Mouse (Mus musculus): ENCODE results near the gene Fam186b.
"Not testable (repeated sequence)": the region's sequence is repeated elsewhere in the genome, so short reads cannot be mapped to it uniquely, and the experiment has no call there.

Fam186b gene

DNA sequence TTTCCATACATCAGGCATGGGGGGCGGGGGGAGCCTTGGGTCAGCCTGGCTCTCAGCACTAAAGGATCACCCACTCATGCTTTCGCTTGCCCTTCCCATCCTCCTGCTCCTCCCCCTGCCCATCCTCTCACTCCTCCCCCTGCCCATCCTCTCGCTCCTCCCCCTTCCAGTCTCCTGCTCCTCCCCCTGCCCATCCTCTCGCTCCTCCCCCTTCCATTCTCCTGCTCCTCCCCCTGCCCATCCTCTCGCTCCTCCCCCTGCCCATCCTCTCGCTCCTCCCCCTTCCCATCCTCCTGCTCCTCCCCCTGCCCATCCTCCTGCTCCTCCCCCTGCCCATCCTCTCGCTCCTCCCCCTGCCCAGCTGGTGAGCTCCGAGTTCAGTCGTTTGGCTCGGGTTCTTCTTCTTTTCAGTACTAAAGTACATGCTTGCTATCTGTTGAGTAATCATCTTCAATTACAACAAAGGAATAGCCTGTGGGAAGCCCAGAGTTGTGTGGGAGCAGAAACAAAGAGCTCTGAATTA, 35.9 kb downstream of the Fam186b start:
- DNase-seq (ENCODE audit: low spot score in 2 of 2) = peak; percentile 77 to 84

DNA sequence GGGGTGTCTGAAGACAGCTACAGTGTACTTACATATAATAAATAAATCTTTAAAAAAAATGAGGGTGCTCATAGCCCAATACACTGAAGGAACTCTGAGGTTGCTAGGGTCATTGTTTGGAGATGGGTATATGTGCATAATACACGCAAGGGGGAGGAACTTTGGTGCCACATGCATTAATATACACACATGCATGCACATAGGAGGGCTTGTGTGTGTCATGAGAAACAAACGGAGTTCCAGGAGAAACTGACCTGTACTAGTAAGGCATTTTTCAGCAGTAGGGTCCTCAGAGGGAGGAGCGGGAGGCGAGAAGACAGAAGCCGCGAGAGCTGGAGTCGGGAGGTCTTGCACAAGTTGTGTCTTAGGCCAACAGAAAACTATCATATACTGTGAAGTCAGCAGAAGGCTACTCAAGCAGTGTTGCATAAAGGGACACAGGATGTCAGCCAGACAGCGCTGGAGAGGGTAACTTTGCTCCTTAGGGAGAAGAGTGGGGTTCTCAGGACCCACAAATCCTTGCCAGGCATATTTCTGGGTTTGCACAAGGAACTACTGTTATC, 36.4 kb downstream of the Fam186b start:
- no peak for DNase-seq (ENCODE audit: low spot score in 2 of 2)

DNA sequence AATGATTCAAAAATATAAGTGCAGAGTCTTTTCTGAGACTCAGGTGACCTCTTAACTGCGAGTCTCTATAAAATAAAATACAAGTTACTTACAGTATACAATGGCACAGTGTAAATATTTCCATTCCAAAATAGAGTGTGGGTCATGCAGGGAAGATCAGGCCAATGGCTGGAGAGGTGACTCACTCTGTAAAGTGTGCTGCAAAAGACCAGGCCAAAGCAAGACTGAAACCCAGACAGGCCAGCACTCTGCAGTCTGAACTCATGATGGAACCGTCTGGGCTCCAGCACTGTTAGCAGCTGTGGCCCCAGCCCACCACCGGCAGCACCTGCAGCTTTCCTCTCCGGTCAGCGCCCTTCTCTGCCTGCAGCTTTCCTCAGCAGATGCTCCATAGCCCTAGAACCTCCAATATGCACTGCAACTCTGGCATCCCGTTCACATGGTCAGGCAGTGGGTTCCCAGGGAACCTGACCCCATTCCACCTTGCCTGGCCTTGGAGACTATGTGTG, 40.4 kb downstream of the Fam186b start:
- no peak for DNase-seq (ENCODE audit: low spot score in 2 of 2)

DNA sequence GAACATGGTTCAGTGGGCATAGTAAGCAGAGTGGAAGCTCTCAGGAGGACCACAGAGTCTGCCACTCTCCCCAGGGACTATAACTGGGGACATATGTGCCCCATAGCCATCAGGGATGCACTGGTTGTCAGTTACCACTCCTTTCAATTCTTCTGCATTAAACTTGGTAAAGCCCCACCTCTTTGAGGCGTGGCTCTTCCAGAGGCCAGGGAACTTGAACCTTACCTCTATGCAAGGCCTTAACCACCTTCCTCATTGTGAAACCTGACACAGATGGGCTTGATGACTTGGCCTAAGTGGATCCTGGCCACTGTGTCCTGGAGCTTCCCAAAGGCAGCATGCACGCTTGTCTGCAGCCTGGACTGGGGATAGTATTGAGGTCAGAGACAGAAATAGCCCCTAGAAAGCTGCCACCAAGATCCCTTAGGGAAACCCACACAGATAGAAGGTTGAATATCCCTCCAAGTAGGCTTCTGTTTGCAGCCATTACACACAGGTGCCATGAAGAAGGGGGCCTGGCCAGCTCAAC, 41.1 kb downstream of the Fam186b start:
- DNase-seq (ENCODE audit: low spot score in 2 of 2) = no peak

DNA sequence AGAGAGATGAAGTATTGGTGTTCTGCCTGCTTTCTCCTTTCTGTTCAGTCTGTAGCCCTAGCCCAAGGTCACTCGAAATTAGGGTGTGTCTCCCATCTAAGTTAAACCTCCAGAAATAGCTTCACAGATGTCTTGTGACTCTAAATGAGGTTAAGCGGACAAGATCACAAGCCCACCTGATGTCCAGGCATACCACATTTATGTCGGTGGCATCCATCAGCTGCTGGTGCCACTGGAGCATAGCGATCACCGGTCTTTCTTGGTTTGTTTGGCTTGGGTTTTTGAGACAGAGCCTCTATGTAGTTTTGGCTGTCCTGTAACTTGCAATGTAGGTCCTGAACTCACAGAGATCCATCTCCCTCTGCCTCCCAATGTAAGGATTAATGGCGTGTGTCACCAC, 41.9 kb downstream of the Fam186b start:
- no peak for DNase-seq (ENCODE audit: low spot score in 2 of 2)

DNA sequence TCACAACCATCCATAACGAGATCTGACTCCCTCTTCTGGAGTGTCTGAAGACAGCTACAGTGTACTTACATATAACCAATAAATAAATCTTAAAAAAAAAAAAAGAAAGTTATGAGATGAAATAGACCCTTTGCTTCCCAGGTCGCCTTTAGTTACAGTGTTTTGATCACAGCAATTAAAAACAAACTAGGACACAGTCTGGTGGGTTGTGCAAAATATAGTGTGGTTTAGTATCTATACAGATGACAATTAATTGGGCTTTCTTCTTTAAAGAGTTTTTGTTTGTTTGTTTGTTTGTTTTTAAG, 42.6 kb downstream of the Fam186b start:
- DNase-seq (ENCODE audit: low spot score in 2 of 2) = not testable (repeated sequence)

DNA sequence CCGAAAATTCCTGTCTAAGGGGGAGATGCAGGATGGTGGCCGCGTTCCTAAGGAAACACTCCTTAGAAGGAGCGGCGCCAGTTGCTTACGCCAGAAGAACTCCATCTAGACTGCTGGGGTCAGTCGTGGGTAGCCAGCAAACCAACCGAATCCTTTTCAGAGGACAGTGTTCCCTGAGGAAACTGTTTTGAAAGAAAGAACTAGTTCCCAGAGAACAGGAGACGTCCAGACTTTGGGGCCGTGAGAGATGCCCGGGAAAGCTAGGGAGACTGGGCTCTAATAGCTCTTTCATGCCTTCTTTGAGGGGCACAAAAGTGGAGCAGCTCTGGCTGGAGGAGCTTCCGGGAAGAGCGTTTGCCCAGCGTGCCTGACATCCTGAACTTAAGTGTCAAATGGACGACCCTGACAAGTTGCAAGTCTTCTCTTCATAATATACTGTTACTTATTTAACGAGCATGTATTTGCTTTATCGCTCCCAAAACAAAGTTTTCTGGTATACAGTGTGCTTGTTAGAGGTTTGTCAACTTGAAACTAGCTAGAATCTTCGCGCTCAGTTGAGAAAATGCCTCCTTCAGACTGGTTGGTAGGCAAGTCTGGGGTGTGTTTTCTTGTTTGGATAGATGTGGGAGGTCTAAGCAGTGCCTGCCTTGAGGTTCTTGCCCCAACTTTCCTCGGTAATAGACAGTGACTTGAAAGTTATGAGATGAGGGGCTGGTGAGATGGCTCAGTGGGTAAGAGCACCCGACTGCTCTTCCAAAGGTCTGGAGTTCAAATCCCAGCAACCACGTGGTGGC, 43.1 kb downstream of the Fam186b start:
- DNase-seq (ENCODE audit: low spot score in 2 of 2) = peak in 1 of 2 experiments; percentile 73

DNA sequence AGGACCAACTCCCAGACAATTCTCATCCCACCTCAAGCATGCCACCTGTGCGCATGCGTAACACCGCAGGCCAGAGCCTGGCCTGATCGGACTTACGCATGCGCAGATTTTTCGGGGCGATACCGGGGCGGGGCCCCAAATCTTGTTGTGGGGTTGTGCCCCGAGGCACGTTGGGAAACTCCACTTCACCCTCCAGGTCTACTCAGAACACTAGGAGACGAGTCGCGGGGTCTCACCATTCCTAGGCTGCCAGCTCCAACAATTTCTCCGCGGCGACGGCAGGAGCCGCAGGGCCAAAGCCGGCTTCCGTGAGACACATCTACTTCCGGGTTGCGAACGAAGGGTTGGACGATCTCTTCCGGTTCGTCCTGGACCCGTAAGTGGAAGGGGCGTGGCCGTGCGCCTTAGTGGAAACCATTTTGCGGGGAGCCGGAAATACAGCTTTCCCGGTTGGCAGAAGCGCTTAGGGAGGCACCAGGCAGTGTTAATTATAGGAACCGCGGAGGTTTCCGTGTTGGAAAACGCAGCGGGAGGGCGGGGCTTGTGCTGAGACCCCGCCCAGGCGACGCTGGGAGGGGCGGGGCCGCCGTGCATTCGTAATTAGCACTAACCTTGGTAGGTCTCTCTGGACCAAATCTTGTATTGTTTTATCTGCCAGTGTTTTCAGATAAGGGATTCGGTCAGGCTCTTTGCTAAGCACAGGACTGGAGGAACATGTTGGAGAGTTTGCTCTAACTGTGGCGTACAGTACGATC, 43.9 kb downstream of the Fam186b start, which contains the start of gene Mcrs1:
TSS of gene Mcrs1 (minus strand) at position 336 of the 755 bp plus-strand sequence.
- DNase-seq (ENCODE audit: low spot score in 2 of 2) = peak; percentile 96 to 97

DNA sequence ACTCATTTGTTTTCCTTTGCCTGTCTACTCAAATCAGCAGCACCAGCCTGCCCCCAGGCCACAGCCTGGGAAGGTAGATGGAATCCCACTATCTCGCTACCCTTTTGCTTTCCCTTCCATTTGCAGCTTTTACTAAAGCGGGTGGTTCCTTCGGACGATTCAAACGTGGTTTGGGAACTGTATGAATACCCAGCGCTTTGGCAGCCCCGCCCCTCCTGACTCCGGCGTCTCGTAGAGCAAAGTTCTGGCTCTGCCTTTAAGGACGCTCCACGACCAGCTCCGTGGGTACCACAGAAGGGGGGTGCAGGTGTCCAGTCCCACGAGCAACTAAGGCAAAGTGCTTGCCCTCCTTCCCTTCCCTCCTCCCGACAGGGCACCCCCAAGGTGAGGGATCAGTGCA, 44.6 kb downstream of the Fam186b start:
- not testable (repeated sequence) for DNase-seq (ENCODE audit: low spot score in 2 of 2)

DNA sequence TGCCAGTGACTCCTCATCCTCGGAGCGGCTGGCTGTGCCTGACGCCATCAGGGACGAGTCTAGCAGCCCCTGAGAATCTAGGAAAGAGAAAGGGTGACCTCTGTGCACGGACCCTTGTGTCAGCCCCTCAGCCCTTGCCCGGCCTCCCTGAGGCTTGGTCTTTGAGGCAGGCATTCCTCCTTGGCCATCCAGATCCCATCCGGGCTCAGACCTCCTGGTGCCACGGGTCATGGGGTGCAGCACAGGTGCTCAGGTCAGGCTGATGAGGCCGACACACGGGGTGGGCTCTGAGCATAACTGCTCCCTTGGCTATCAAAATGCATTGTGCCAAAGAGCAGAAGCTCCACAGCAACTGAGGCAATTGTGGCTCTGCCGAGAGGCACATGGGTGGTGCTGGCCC, 45.8 kb downstream of the Fam186b start:
- no peak for DNase-seq (ENCODE audit: low spot score in 2 of 2)

DNA sequence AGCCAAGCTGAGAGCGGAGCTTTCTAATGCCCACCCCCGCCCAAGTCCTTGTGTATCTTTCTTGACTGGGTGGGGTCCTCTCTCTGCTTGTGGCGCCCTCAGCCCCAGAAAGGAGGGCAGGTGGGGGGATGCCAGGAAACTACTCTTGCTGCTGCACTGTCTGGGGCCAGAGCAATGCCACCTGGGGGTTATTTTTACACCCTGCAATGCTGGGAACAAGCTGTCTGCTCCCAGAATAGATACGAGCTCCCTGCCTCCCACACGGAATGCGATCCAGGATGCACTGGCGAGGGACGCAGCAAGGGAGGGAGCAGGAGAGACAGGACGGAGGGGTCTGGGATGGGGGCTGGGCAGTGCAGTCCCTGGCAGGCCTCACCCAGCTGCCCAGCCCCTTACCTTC, 46.7 kb downstream of the Fam186b start:
- no peak for DNase-seq (ENCODE audit: low spot score in 2 of 2)

DNA sequence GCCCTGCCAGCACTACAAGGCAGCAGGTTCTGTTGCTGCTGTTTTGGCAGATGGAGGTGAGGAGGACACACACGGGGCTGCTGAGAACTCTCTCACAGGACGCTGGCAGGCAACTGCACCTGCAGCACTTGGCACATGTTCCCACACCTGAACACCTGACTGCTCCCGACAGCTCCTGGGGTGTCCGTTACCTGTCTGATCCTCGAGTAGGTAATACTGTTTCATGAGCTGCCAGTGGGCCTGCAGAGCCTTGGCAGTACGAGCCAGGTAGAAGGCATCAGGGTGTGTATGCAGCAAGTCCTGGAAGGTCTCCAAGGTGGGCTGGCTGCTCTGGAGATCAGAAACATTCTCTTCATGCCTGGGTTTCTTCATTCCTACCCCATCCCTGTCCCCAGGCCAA, 49.0 kb downstream of the Fam186b start:
- DNase-seq (ENCODE audit: low spot score in 2 of 2) = not testable (repeated sequence)

DNA sequence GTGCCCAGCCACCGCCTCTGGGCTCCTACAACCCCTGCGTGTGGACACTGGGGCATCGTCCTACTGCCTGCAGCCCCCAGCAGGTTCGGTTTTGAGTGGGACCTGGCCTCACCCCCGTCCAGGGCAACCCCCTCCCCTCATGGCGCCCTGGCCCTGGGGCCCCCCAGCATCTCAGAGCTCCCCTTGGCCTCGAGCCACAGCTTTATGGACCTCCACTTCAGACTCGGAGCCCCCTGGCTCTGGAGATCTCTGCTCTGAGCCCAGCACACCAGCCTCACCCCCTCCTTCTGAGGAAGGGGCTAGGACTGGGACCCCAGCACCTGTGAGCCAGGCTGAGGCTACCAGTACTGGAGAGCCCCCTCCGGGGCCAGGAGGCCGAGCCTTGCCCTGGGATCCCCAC, 53.6 kb downstream of the Fam186b start:
- DNase-seq (ENCODE audit: low spot score in 2 of 2) = no peak

DNA sequence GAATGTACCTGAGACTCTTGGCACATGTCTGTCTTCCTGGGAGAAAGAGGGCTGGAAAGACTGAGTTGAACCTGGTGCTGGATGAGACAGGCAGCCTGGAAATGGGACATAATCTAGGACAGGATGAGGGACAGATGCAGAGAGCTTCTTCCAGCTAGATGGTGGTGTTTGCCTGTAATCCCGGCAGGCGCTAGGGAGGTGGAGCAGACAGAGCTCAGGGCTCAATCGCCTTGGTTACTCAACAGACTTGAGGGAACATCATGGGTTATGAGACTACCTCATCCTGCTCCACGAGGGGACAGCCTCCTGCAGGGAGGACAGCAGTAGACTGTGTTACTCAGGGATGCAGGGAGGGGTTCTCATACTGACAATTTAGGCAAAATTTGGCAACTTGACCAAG, 54.4 kb downstream of the Fam186b start:
- DNase-seq (ENCODE audit: low spot score in 2 of 2) = no peak

DNA sequence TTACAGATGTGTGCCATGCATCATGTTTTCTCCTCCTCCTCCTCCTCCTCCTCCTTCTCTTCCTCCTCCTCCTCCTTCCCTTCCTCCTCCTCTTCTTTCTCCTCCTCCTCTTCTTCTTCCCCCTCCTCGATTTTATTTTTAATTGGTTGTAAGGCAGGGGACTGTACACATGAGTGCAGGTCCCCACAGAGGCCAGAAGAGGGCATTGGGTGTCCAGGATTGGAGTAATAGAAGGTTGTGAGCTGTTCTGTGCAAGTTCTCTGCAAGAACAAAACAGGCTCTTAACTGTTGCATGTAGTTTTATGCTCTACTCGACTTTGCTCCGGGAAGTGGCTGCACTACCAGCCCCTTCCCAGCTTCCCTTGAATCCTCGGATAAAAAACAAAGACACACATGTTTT, 55.6 kb downstream of the Fam186b start:
- no peak for DNase-seq (ENCODE audit: low spot score in 2 of 2)

DNA sequence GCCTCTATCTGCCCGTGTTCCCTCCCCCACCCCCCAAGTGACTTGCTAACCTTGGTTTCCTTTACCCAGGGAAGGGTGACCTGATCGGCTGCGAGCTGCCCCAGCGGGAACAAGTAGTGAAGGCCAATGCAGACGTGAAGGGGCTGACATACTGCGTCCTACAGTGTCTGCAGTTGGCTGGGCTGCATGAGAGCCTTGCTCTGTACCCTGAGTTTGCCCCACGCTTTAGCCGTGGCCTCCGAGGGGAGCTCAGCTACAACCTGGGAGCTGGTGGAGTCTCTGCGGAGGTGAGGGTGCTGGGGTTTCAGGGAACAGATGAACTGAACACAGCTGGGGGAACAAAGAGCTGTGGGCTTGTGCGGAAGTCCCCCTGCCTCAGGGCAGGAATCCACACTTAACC, 57.7 kb downstream of the Fam186b start:
- no peak for DNase-seq (ENCODE audit: low spot score in 2 of 2)

DNA sequence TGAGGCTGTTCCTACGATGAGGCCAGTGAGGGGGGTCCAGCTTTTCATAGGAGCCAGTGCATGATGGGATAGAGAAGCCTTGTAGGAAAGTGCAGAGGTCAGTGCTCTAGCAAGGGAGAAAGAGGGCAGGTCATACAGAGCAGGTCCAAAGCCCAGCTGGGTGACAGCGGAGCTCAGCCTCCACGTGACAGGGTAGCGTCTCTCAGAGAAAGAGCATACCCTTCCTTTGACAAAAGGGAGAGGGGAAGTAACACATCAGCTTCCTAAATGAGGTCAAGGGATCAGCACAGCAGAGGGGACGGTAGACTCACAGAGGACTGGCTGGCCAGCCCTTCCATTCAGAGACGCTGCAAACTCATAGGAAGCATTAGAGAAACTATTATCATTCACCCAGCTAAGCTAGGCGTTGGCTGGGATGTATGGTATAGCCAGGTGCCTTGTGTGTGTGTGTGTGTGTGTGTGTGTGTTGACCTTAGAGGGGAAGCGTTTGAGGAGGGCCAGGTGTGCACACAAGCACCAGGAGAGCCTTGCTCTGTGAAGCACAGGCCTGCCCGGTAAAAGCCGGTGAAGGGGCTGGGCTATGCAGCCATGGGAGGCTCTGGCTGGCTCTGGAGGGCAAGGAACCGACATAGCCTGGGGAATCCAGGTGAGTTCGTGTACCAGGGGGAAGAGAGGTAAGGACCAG, 61.2 kb downstream of the Fam186b start:
- DNase-seq (ENCODE audit: low spot score in 2 of 2) = no peak

DNA sequence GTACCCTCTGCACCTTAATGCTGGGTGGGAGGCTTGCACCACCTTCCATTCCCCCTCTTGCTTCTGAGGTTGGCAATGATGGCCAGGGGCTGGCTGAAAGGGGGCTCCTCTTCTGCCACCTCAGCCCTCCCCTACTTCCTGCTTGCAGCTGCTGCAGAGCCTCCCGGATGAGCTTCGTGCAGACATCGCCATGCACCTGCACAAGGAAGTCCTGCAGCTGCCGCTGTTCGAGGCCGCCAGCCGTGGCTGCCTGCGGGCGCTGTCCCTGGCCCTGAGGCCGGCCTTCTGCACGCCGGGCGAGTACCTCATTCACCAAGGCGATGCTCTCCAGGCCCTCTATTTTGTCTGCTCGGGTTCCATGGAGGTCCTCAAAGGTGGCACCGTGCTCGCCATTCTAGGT, 62.0 kb downstream of the Fam186b start:
- no peak for DNase-seq (ENCODE audit: low spot score in 2 of 2)

DNA sequence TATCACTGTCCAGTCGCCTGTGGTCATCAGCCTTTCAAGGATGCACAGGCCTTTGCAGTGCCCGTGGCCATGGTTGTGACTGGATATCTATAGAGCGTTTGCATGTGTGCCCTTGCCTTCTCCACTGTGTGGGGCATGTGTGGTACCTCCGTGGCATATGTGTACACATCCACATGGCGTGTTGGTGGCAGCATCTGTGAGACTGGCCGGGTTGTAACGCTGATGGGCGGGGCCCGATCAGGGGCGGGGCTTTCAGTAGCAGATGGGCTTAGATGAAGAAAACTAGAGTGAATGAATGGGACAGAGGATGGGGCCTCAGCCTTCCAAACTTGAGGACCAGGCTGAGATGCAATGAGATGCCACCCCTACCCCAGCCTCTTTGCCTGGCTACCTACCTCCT, 63.7 kb downstream of the Fam186b start:
- no peak for DNase-seq (ENCODE audit: low spot score in 2 of 2)

DNA sequence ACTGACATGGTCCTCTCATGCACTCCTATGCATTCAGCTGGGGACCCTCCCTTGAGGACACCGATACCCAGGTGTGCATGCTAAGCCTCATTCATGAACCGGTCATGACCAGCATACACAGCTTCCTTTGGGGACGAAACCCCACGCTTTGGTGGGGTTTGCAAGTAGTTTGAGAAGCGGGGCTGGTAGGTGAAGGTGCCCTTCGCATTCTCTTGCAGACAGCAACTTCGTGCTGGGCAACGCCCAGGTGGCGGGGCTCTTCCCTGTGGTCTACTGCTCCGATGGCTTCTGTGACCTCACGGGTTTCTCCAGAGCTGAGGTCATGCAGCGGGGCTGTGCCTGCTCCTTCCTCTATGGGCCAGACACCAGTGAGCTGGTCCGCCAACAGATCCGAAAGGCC, 69.6 kb downstream of the Fam186b start:
- no peak for DNase-seq (ENCODE audit: low spot score in 2 of 2)

DNA sequence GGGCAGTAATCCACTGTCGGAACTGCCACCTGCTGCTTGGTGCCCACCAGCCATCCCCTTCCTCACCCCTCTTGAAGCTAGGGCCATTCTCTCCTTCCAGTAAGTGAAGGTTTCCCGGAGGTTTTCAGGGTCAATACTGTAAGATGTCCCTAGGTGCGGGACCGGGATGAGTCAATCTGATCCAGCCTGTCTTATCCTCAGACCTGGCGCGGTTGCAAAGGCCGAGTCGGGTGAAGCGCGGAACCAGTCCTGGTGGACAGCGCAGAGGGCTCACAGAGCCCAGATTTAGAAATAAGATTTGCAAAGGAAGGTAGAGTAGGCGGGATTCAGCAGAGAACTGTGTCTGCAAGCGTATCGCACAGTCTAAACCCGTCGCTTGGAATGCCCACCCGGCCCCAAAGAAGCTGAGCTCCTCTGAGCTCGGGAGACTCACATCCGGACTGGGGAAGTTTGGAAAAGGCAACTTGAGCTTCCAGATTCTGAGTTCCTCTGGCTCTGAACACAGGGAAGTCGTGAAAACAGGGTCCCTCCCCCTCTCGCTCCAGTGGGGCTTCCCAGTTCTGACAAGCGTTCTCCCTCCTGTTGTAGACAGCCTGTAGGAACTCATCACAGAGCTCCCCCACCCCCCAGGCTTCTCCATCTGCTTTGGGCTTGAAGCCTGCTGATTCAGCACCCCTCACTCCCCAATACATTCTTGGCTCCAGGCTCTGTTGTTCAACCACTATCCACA, 70.4 kb downstream of the Fam186b start:
- no peak for DNase-seq (ENCODE audit: low spot score in 2 of 2)
